Mouse (Mus musculus) heart, postnatal 0 days (tissue): ENCODE measurements at regions not wholly inside any gene's neighbourhood (a gene's known extent, or its start where the extent isn't known, plus 50 kb on each side); places are given as distances from the start of the nearest gene placed in this dataset.

Source experiments
- ATAC-seq: fragments of 200-750 bp; cut with Nextera tagmentation; 2 replicates; pipeline ENCODE4 v1.8.0; 2017; ENCODE audit warnings: low read depth, moderate number of reproducible peaks, moderate library complexity; ENCODE audit not compliant: insufficient read depth
- DNase-seq: peaks from one replicate; pipeline ENCODE4 v3.0.0-alpha.2; 2016; ENCODE audit warnings: low spot score
- H3K27ac ChIP-seq: fragments of 300-500 bp; sonication (generic); 2 replicates; pipeline ENCODE4 v1.5.1; 2014; ENCODE audit warnings: low read depth, mild to moderate bottlenecking
- H3K27me3 ChIP-seq: fragments of 300-500 bp; sonication (generic); 2 replicates; pipeline ENCODE4 v1.6.1; 2014; ENCODE audit warnings: low read length, mixed read lengths; ENCODE audit not compliant: control insufficient read depth, insufficient read depth
- H3K36me3 ChIP-seq: fragments of 300-500 bp; sonication (generic); replicated peaks from 2 replicates; pipeline ENCODE4 v1.6.1; 2014; ENCODE audit warnings: low read length, mixed read lengths; ENCODE audit not compliant: control insufficient read depth, insufficient read depth
- H3K4me1 ChIP-seq: fragments of 300-500 bp; sonication (generic); 2 replicates; pipeline ENCODE4 v1.6.1; 2014; ENCODE audit warnings: antibody characterized with exemption; ENCODE audit not compliant: control insufficient read depth, insufficient read depth
- H3K4me2 ChIP-seq: fragments of 300-500 bp; sonication (generic); 2 replicates; pipeline ENCODE4 v1.6.1; 2014; ENCODE audit warnings: low read depth, mild to moderate bottlenecking, low read length, moderate library complexity
- H3K4me3 ChIP-seq: fragments of 300-500 bp; sonication (generic); 2 replicates; pipeline ENCODE4 v1.5.1; 2014; ENCODE audit warnings: low read depth, low read length
- H3K9ac ChIP-seq: fragments of 300-500 bp; sonication (generic); replicated peaks from 2 replicates; pipeline ENCODE4 v1.6.1; 2014; ENCODE audit warnings: low read depth, low read length, mixed read lengths
- H3K9me3 ChIP-seq: fragments of 300-500 bp; sonication (generic); replicated peaks from 2 replicates; pipeline ENCODE4 v1.6.1; 2016; ENCODE audit warnings: low read length; ENCODE audit not compliant: control insufficient read depth
- CTCF ChIP-seq: IDR thresholded peaks from 2 replicates; pipeline ENCODE4 v1.5.1; 2016; ENCODE audit warnings: antibody characterized with exemption, control low read depth, low read depth
- EP300 ChIP-seq: IDR thresholded peaks from 2 replicates; pipeline ENCODE4 v1.6.1; 2016; ENCODE audit warnings: antibody characterized with exemption, low read depth
- WGBS: fragments of 180-500 bp; shearing (Covaris S2); extraction: QIAGEN DNeasy Blood & Tissue Kit; methylation state at CpG from one replicate; pipeline ENCODE4 v1.1.7; 2014; 5-methylcytosine and 5-hydroxymethylcytosine counted together

DNA sequence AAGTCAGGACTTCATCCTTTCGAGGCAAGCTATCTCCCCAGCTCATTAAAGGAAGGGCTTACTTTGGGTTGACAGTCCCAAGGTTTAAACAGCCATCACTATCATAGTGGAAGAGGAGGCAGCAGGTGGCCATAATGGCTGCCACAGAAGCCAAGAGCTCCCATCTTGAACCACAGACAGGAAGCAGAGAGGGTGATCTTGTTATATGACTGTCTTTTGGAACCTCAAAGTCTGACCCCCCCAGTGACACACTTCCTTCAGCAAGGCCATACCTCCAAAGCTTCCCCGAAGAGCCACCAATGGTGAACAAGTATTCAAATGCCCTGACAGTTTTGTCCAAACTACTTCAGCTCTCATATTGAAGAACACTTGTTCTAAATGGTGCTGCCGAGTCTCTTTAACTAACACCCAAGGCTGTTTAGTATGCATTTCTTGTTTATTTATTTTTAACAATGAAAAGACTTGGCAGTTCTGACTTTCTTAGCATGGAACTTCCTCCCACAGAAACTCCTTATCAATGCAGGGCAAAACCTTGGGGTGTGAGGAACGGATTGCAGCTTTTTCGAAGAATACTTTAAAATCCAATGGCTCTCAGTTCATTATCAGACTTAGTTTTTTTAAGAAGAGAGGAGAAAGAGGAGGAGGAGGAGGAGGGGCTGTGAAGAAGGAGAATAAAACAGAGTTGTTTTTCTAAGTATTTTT lies 79.8 kb upstream of the Tnik start:
- no peak overlapping the region for H3K27ac ChIP-seq
- no peak for TF ChIP-seq CTCF
- no peak for TF ChIP-seq EP300
- no peaks in the 10 kb centered on the region for H3K36me3 ChIP-seq
- no peaks in the 10 kb centered on the region for H3K27me3 ChIP-seq
- H3K4me1 ChIP-seq, result no peaks in the 10 kb centered on the region
- ATAC-seq (no peak), DNase-seq (no peak)
- 69% methylated on average over 5 of the region's 5 CpGs for whole genome bisulfite sequencing
- H3K4me3 ChIP-seq, result no peak overlapping the region
- no peak overlapping the region for H3K9ac ChIP-seq
- no peaks in the 10 kb centered on the region for H3K9me3 ChIP-seq
- no peak overlapping the region for H3K4me2 ChIP-seq

DNA sequence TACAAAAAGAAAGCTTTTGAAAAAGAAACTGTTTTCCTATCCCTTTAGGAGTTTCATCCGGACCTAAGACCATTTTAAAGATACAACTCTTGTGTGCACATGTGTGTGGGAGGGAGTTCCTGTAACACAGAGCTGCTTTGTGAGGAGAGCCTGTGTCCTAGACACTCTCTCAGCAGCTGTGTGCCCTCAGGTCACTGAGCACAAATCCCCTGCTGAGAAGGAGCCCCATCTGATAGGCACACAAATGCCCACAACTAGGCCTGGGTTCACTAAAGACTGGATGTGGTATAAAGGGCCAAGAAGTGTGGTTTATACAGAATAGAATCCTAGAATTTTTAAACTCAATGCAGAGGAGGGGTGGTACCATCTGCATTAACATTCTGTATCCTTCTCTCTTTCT lies 77.5 kb upstream of the Tnik start:
- Histone ChIP-seq H3K27ac (no peak overlapping the region), H3K4me1 (peaks cover 4% of the 10 kb centered on the region; the same call in 1 of the 2 replicates), H3K27me3 (no peaks in the 10 kb centered on the region), H3K4me3 (no peak overlapping the region), H3K9me3 (no peaks in the 10 kb centered on the region), H3K36me3 (no peaks in the 10 kb centered on the region), H3K9ac (no peak overlapping the region), H3K4me2 (no peak overlapping the region)
- DNase-seq (no peak), ATAC-seq (no peak)
- no peak for TF ChIP-seq EP300
- TF ChIP-seq CTCF, result no peak
- 44% methylated on average over 1 of the region's 1 CpGs for WGBS

GRCm38 (mm10) chr3:28185918-28186317 lies 77.1 kb upstream of the Tnik start:
- no peak overlapping the region for H3K4me2 ChIP-seq
- H3K27ac ChIP-seq, result no peak overlapping the region
- no peak for DNase-seq
- ATAC-seq, result no peak
- no peak overlapping the region for H3K9ac ChIP-seq
- H3K4me3 ChIP-seq, result no peak overlapping the region
- H3K4me1 ChIP-seq, result peaks cover 4% of the 10 kb centered on the region; the same call in 1 of the 2 replicates
- 49% methylated on average over 2 of the region's 2 CpGs for WGBS
- no peak for TF ChIP-seq CTCF
- TF ChIP-seq EP300, result no peak
- no peaks in the 10 kb centered on the region for H3K36me3 ChIP-seq
- no peaks in the 10 kb centered on the region for H3K27me3 ChIP-seq
- H3K9me3 ChIP-seq, result no peaks in the 10 kb centered on the region

DNA sequence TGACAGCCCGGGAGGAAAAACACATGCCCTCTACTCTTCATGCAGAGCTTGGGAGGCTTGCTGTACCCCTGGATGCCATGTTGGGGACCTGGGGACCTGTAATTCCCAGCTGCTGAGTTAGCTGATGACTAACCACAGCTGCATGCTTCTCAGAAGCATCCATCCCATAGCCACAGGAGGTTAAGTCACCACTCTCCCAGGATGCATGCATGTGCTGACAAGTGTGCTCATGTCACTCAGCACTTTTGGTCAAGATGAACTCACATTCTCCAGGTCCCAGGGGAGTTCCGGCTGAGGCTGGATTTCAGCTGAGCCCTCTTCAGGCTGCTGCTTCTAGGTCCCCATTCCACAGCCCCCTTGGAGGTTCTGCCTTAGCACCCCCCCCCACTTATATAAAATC lies 73.6 kb upstream of the Tnik start:
- Histone ChIP-seq H3K9me3 (no peaks in the 10 kb centered on the region), H3K4me3 (no peak overlapping the region), H3K27me3 (no peaks in the 10 kb centered on the region), H3K27ac (no peak overlapping the region), H3K36me3 (no peaks in the 10 kb centered on the region), H3K4me1 (peaks cover 4% of the 10 kb centered on the region; the same call in 1 of the 2 replicates), H3K4me2 (no peak overlapping the region), H3K9ac (no peak overlapping the region)
- DNase-seq (peak; percentile 32), ATAC-seq (peak; percentile 52; the same call in 1 of the 2 replicates)
- WGBS, result 62% methylated on average over 2 of the region's 2 CpGs
- TF ChIP-seq EP300 (no peak), CTCF (no peak)

- no peak for TF ChIP-seq CTCF
- Histone ChIP-seq H3K27ac (no peak overlapping the region), H3K36me3 (no peaks in the 10 kb centered on the region), H3K4me2 (no peak overlapping the region), H3K27me3 (no peaks in the 10 kb centered on the region), H3K4me3 (no peak overlapping the region), H3K9me3 (no peaks in the 10 kb centered on the region), H3K9ac (no peak overlapping the region), H3K4me1 (peaks cover 4% of the 10 kb centered on the region; the same call in 1 of the 2 replicates)
- peak; percentile 87 for ATAC-seq
- WGBS, result 34% methylated on average over 6 of the region's 6 CpGs
- peak; percentile 39 for DNase-seq
These were observed 72.8 kb upstream of the Tnik start for GRCm38 (mm10) chr3:28190243-28190642.
